Mouse (Mus musculus) MEL (cell line): ENCODE data around the gene Pard3b. TPM values are rescaled to one million over a fixed set of nuclear protein-coding genes. Genes with fewer than 3 reads are reported as not detected.

Experiments used
- DNase-seq: peaks from one replicate; pipeline ENCODE4 v3.0.0; 2011; ENCODE audit warnings: low read depth, low spot score
- H3K27ac ChIP-seq: 2 replicates; pipeline ENCODE4 v1.5.1; 2012; ENCODE audit warnings: low read depth, mild to moderate bottlenecking, control low read depth, low read length, moderate library complexity; ENCODE audit not compliant: control insufficient read depth
- H3K27me3 ChIP-seq, 2 experiments: fragments of 150-350 bp in 1 of 2; sonication (generic) in 1 of 2; 2 replicates each; pipeline ENCODE4 v1.6.1; 2012; ENCODE audit warnings: low read length in 2 of 2, mild to moderate bottlenecking in 2 of 2, improper control_type of control experiment in 1 of 2, moderate library complexity in 1 of 2; ENCODE audit not compliant: insufficient read depth in 2 of 2, control insufficient read depth in 1 of 2
- H3K36me3 ChIP-seq, 2 experiments: 2 replicates each; pipeline ENCODE4 v1.6.1; 2012 to 2014; ENCODE audit warnings: low read length in 2 of 2, improper control_type of control experiment in 1 of 2, inconsistent platforms in 1 of 2, mild to moderate bottlenecking in 1 of 2; ENCODE audit not compliant: insufficient read depth in 2 of 2, control insufficient read depth in 1 of 2
- H3K4me1 ChIP-seq, 2 experiments: fragments of 150-350 bp in 1 of 2; sonication (generic) in 1 of 2; 2 replicates each; pipeline ENCODE4 v1.6.1; 2012; ENCODE audit warnings: low read length in 2 of 2, improper control_type of control experiment in 1 of 2, mild to moderate bottlenecking in 1 of 2; ENCODE audit not compliant: insufficient read depth in 2 of 2, control insufficient read depth in 1 of 2
- H3K4me3 ChIP-seq, 2 experiments: fragments of 150-350 bp in 1 of 2; sonication (generic) in 1 of 2; 2 replicates each; pipeline ENCODE4 v1.5.1; 2012; ENCODE audit warnings: low read depth in 2 of 2, low read length in 2 of 2, mild to moderate bottlenecking in 2 of 2, moderate library complexity in 2 of 2, control low read depth in 1 of 2, improper control_type of control experiment in 1 of 2; ENCODE audit not compliant: control insufficient read depth in 1 of 2, insufficient read depth in 1 of 2
- H3K79me2 ChIP-seq: 2 replicates; pipeline ENCODE4 v1.6.1; 2012; ENCODE audit warnings: mild to moderate bottlenecking, low read length, moderate library complexity; ENCODE audit not compliant: control insufficient read depth, poor library complexity, insufficient read depth
- H3K9ac ChIP-seq: 2 replicates; pipeline ENCODE4 v1.6.1; 2012; ENCODE audit warnings: low read depth, mild to moderate bottlenecking, control low read depth, low read length, moderate library complexity; ENCODE audit not compliant: control insufficient read depth, poor library complexity, severe bottlenecking
- H3K9me3 ChIP-seq: fragments of 150-350 bp; sonication (generic); replicated peaks from 2 replicates; pipeline ENCODE4 v1.6.1; 2012; ENCODE audit warnings: mild to moderate bottlenecking, low read length, improper control_type of control experiment, moderate library complexity; ENCODE audit not compliant: insufficient read depth
- CHD1 ChIP-seq: IDR thresholded peaks from 2 replicates; pipeline ENCODE4 v1.6.1; 2012; ENCODE audit warnings: low read depth, mild to moderate bottlenecking, inconsistent platforms, low read length, improper control_type of control experiment
- CHD2 ChIP-seq: IDR thresholded peaks from 2 replicates; pipeline ENCODE4 v1.6.1; 2011; ENCODE audit warnings: low read length, improper control_type of control experiment
- CTCF ChIP-seq, 3 experiments: IDR thresholded peaks in 2 of 3; conservative IDR thresholded peaks in 1 of 3; 2 replicates each; pipeline ENCODE4 v1.5.1; 2011 to 2012; ENCODE audit warnings: low read length in 3 of 3, low read depth in 2 of 3, mild to moderate bottlenecking in 2 of 3, improper control_type of control experiment in 1 of 3, inconsistent platforms in 1 of 3, mixed read lengths in 1 of 3, moderate library complexity in 1 of 3; ENCODE audit not compliant: control insufficient read depth in 1 of 3, insufficient read depth in 1 of 3, poor library complexity in 1 of 3, severe bottlenecking in 1 of 3
- E2F4 ChIP-seq: IDR thresholded peaks from 2 replicates; pipeline ENCODE4 v1.6.1; 2011; ENCODE audit warnings: low read depth, low read length, improper control_type of control experiment, borderline replicate concordance
- ELF1 ChIP-seq: IDR thresholded peaks from 2 replicates; pipeline ENCODE4 v1.6.1; 2014; ENCODE audit warnings: low read depth, mild to moderate bottlenecking, inconsistent platforms, low read length, improper control_type of control experiment, moderate library complexity
- ETS1 ChIP-seq: IDR thresholded peaks from 2 replicates; pipeline ENCODE4 v1.6.1; 2012; ENCODE audit warnings: low read depth, mild to moderate bottlenecking, inconsistent platforms, low read length, improper control_type of control experiment, moderate library complexity
- JUND ChIP-seq: IDR thresholded peaks from 2 replicates; pipeline ENCODE4 v1.6.1; 2011; ENCODE audit warnings: low read depth, mild to moderate bottlenecking, improper control_type of control experiment, low read length
- MAFK ChIP-seq: IDR thresholded peaks from 2 replicates; pipeline ENCODE4 v1.6.1; 2011; ENCODE audit warnings: low read depth, mild to moderate bottlenecking, low read length, improper control_type of control experiment, borderline replicate concordance
- MAX ChIP-seq: IDR thresholded peaks from 2 replicates; pipeline ENCODE4 v1.6.1; 2011; ENCODE audit warnings: low read length, improper control_type of control experiment
- MAZ ChIP-seq: IDR thresholded peaks from 2 replicates; pipeline ENCODE4 v1.6.1; 2012; ENCODE audit warnings: low read depth, mild to moderate bottlenecking, inconsistent platforms, low read length, improper control_type of control experiment
- MEF2A ChIP-seq: IDR thresholded peaks from 2 replicates; pipeline ENCODE4 v1.6.1; 2014; ENCODE audit warnings: low read depth, mild to moderate bottlenecking, inconsistent platforms, low read length, improper control_type of control experiment; ENCODE audit not compliant: poor library complexity, insufficient replicate concordance, severe bottlenecking; ENCODE audit errors: extremely low read depth
- MYB ChIP-seq: IDR thresholded peaks from 2 replicates; pipeline ENCODE4 v1.6.1; 2011; ENCODE audit warnings: mild to moderate bottlenecking, low read depth, low read length, improper control_type of control experiment
- NRF1 ChIP-seq: IDR thresholded peaks from 2 replicates; pipeline ENCODE4 v1.6.1; 2014; ENCODE audit warnings: low read depth, mild to moderate bottlenecking, inconsistent platforms, low read length, improper control_type of control experiment, moderate library complexity; ENCODE audit not compliant: poor library complexity, insufficient read depth, severe bottlenecking
- POLR2A ChIP-seq, 2 experiments: IDR thresholded peaks; 2 replicates each; pipeline ENCODE4 v1.6.1; 2011 to 2012; ENCODE audit warnings: low read length in 2 of 2, mild to moderate bottlenecking in 2 of 2, control low read depth in 1 of 2, improper control_type of control experiment in 1 of 2, low read depth in 1 of 2, moderate library complexity in 1 of 2; ENCODE audit not compliant: control insufficient read depth in 1 of 2, insufficient read depth in 1 of 2, poor library complexity in 1 of 2
- POLR2AphosphoS2 ChIP-seq: IDR thresholded peaks from 2 replicates; pipeline ENCODE4 v1.6.1; 2011; ENCODE audit warnings: low read length, improper control_type of control experiment
- POLR2AphosphoS5 ChIP-seq: IDR thresholded peaks from 2 replicates; pipeline ENCODE4 v1.6.1; 2012; ENCODE audit warnings: low read depth, borderline replicate concordance, mild to moderate bottlenecking, inconsistent platforms, low read length, moderate library complexity, mixed read lengths
- SIN3A ChIP-seq: IDR thresholded peaks from 2 replicates; pipeline ENCODE4 v1.6.1; 2012; ENCODE audit warnings: low read length, improper control_type of control experiment, inconsistent platforms
- SMC3 ChIP-seq: IDR thresholded peaks from 2 replicates; pipeline ENCODE4 v1.6.1; 2011; ENCODE audit warnings: low read depth, low read length, improper control_type of control experiment
- TAL1 ChIP-seq: IDR thresholded peaks from 2 replicates; pipeline ENCODE4 v1.6.1; 2012; ENCODE audit warnings: mild to moderate bottlenecking, inconsistent platforms, low read length, moderate library complexity, mixed read lengths
- UBTF ChIP-seq: IDR thresholded peaks from 2 replicates; pipeline ENCODE4 v1.6.1; 2012; ENCODE audit warnings: low read depth, mild to moderate bottlenecking, inconsistent platforms, low read length, improper control_type of control experiment, moderate library complexity, borderline replicate concordance; ENCODE audit not compliant: insufficient read depth
- USF1 ChIP-seq: IDR thresholded peaks from 2 replicates; pipeline ENCODE4 v1.6.1; 2014; ENCODE audit warnings: low read depth, mild to moderate bottlenecking, inconsistent platforms, low read length, improper control_type of control experiment, moderate library complexity
- USF2 ChIP-seq, 2 experiments: IDR thresholded peaks; 2 replicates each; pipeline ENCODE4 v1.6.1; 2011 to 2012; ENCODE audit warnings: improper control_type of control experiment in 2 of 2, low read length in 2 of 2, borderline replicate concordance in 1 of 2, inconsistent platforms in 1 of 2, low read depth in 1 of 2, mild to moderate bottlenecking in 1 of 2; ENCODE audit not compliant: insufficient read depth in 1 of 2
- ZMIZ1 ChIP-seq: IDR thresholded peaks from 2 replicates; pipeline ENCODE4 v1.6.1; 2012; ENCODE audit warnings: low read depth, mild to moderate bottlenecking, inconsistent platforms, low read length, improper control_type of control experiment, moderate library complexity
- ZNF384 ChIP-seq: IDR thresholded peaks from 2 replicates; pipeline ENCODE4 v1.6.1; 2012; ENCODE audit warnings: low read depth, mild to moderate bottlenecking, inconsistent platforms, low read length, improper control_type of control experiment
- polyA plus RNA-seq, 2 experiments: library from polyadenylated mRNA; stranded (reverse) in 1 of 2; unstranded in 1 of 2; fragments of >175 nt in 1 of 2; fragments of >200 nt in 1 of 2; gene quantifications; 2 replicates each; pipeline versions ENCODE4 v1.2.1 to v1.2.4; 2012; ENCODE audit warnings: low replicate concordance in 2 of 2, low read depth in 1 of 2; ENCODE audit not compliant: insufficient read length in 2 of 2, insufficient read depth in 1 of 2, missing spikeins in 1 of 2
- total RNA-seq: library from RNA; depleted of rRNA; stranded (reverse); fragments of 300-350 nt; gene quantifications from 2 replicates; pipeline ENCODE4 v1.2.3, GENCODE M21; 2012

The Pard3b gene
- total and polyA plus RNA-seq, 3 experiments = not detected

DNA sequence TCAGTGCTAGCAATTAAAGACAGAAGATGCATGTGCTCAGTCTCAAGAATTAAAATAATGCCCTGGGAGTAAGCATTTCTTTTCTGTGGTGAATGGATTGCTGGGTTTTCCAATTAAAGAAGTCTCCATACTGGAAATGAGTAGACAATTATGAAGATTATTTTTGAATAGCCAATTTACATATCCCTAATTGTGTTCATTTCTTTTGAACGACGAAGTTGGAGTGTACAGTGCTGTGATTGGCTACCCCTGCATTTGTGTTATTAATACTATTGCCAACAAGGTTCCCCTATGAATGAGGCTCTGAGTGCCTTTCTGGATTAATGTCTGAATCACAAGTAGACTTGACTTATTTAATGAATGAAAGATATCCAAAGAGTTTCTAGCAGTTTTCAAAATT lies 370.2 kb downstream of the Pard3b start:
- H3K79me2 ChIP-seq = no peaks in the 10 kb centered on the region
- H3K4me1 ChIP-seq = no peaks in the 10 kb centered on the region
- H3K27me3 ChIP-seq = no peaks in the 10 kb centered on the region
- H3K9me3 ChIP-seq = no peaks in the 10 kb centered on the region
- no peak overlapping the region for H3K27ac ChIP-seq
- no peak for DNase-seq
- H3K4me3 ChIP-seq = no peak overlapping the region
- TF ChIP-seq POLR2AphosphoS5 (no peak), ETS1 (no peak), MEF2A (no peak), SIN3A (no peak), POLR2A (IDR thresholded peaks at IDR 0.05; ENCODE audit: control insufficient read depth in 1 of 2, insufficient read depth in 1 of 2, low read depth in 1 of 2, low read length in 2 of 2, poor library complexity in 1 of 2) (no peak), SMC3 (no peak), ZMIZ1 (no peak), NRF1 (no peak), USF2 (IDR thresholded peaks at IDR 0.05; ENCODE audit: borderline replicate concordance in 1 of 2, insufficient read depth in 1 of 2, low read depth in 1 of 2, low read length in 2 of 2) (no peak), MAFK (no peak), USF1 (no peak)
- H3K36me3 ChIP-seq = no peaks in the 10 kb centered on the region
- H3K9ac ChIP-seq = no peak overlapping the region

DNA sequence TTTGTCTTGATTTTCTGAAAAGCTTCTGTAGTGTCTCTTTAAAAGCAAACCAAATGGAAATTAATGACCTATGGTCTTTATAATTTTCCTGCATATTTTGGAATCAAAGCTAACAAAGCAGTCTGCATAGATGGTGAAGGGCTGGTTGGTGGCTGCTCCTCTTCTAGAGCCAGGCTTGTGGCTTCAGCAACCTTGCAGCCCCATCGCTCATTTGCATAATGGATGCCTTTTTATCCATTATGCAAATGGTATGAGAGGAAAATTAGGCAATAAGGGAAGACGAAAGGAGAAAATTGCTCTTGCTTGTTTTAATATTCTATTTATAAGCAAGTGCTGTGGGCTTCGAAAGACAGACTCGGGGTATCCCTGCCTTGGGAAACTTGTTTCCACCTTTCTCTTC lies 373.1 kb downstream of the Pard3b start:
- Histone ChIP-seq H3K36me3 (no peaks in the 10 kb centered on the region), H3K9me3 (no peaks in the 10 kb centered on the region), H3K27me3 (no peaks in the 10 kb centered on the region), H3K4me3 (no peak overlapping the region), H3K27ac (no peak overlapping the region), H3K9ac (no peak overlapping the region), H3K79me2 (no peaks in the 10 kb centered on the region), H3K4me1 (no peaks in the 10 kb centered on the region)
- TF ChIP-seq MAFK = no peak
- TF ChIP-seq JUND = no peak
- no peak for TF ChIP-seq MAZ
- no peak for TF ChIP-seq USF2 (IDR thresholded peaks at IDR 0.05; ENCODE audit: borderline replicate concordance in 1 of 2, insufficient read depth in 1 of 2, low read depth in 1 of 2, low read length in 2 of 2)
- no peak for TF ChIP-seq CHD2
- TF ChIP-seq CHD1 = no peak
- TF ChIP-seq POLR2AphosphoS2 = no peak
- no peak for TF ChIP-seq CTCF (IDR thresholded peaks at IDR 0.05 in 2 of 3, conservative IDR thresholded peaks at IDR 0.05 in 1 of 3; ENCODE audit: control insufficient read depth in 1 of 3, insufficient read depth in 1 of 3, low read depth in 2 of 3, low read length in 3 of 3, poor library complexity in 1 of 3, severe bottlenecking in 1 of 3)
- no peak for TF ChIP-seq MYB
- no peak for TF ChIP-seq POLR2AphosphoS5
- no peak for TF ChIP-seq TAL1
- TF ChIP-seq ZNF384 = no peak
- TF ChIP-seq ELF1 = no peak
- no peak for TF ChIP-seq ETS1
- no peak for TF ChIP-seq MAX
- no peak for TF ChIP-seq UBTF
- no peak for TF ChIP-seq E2F4
- DNase-seq = no peak
